Mouse (Mus musculus) mesoderm, embryonic 11.5 days (tissue): Measurements from ENCODE around the gene Gm10220.
"Not testable (repeated sequence)": the region's sequence is repeated elsewhere in the genome, so short reads cannot be mapped to it uniquely, and the experiment has no call there.

Experiments
- DNase-seq: peaks from one replicate; pipeline ENCODE4 v3.0.0-alpha.2; 2012; ENCODE audit warnings: low read depth, low spot score

Gene Gm10220

DNA sequence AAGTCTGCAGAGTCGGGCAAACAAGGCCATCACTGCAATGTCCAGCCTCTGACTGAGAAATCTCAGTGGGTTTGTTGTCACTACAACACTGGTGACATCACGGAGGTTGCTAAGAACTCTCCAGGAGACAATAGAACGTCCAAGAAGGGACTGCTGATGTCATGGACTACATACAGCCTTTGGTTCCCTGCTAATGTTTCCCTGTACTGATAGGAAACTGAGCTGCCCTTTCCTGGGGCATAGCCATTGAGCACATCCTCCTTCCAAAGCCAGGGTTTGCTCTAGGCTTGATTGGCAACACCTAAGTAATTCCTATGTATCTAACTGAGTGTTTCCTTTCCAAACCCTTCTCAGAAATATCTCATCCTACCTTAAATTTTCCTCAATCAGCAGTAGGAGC, at the start of gene Gm10220:
Gene Gm10220 (minus strand): TSS at position 101 of the 400 bp plus-strand sequence.
- not testable (repeated sequence) for DNase-seq

DNA sequence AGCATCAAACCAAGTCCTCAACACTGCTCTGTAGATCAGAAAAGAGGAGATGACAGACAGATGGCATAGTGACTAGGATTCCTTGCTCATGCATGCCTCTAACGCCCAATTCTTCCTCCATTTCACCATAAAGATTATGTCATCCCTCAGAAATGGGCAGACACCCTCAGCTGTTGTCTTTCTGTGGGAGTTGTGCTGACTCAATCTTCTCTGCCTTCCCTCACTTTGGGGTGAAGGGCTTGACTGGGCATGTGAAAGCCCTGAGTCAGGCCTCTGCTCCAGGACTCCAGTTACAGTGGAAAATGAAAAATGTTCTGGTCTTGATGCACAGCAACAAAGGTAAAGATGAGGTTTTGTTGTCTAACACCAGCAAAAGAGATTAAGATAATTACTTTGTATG, 48.6 kb upstream of the Gm10220 start:
- no peak for DNase-seq

DNA sequence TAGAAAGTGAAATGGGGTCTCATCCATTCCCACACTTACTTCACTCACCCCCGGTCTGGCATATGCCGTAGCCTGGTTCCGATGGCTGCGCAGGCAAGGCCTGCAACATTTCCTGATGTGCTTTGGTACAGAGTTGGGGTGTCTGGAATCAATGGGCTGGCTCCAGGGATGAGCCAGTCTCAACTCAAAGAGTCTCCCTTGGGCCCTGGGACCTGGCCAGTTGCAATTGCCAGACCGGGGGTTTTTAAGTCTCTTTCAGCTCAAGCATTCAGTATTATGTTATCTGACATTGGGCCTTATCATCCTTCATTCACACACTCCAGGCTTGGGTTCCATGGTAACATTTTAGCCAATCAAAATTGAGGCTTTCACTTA, 44.6 kb upstream of the Gm10220 start:
- DNase-seq: no peak

DNA sequence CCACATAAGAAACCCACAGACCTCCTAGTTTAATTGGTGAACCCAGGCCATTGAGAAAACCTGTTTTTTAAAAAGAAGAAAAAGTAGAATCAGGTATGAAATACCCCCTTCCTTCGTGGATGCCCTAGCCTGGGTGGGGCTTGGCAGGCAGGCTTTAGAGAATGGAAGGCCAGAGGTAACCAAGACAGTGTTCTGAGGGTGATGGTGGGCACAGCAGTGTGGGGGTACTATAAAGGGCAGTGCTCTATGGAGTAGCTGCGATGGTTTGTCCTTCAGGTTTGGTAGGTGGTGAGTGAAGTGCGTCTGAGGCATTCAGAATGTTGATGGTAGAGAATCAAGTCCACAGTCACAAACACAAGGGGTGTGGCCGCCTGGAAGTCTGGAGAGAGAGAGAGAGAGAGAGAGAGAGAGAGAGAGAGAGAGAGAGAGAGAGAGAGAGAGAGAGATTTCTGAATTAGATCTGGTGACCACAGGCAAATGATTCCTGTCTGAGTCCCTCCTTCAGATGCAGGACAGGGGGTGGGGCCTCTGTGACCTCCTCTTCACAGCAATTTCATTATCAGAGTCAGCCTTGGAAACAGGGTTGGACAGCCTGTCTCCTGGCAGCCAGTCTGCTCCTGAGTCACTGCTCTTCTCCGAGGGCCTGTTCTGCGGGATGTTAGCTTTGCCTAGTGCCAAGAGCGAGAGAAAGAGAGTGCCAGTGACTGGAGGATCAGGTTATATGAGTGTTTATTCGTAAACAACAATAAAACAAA, 44.0 kb upstream of the Gm10220 start:
- no peak for DNase-seq

DNA sequence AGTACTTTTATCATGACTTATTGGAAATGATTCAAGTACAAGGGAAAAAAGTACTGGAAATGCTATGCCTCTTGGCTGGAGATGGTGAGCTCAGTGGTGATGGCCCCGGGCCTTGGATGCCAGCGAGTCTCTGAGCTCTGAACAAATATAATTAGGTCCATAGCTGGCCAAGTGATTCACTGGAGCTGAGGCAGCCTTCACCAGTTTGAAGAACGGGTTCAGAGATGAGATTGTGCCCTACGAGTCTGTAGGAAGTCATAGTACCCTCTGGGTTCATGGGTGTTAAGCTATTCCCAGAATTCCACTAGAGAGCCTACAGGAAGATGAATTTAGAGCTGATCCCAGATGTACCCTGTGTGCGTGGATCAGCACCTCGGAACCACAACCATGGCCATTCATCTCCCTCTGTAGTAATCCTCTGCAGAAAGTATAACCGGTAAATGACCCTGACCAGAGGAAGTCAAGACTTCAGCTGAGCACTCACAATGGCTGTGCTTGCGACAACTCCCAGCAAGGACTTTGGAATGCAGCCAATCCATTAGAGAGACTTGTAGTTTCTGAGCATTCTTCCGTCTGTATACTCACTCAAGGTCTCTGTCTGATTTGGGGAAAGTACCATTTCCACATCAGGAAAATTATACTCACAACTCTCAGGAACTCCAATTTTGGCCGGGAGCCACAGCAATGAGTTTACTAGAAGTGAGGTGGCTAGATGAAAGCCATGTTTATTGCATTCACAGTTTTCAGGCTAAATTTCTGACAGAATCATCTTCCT, 36.4 kb upstream of the Gm10220 start:
- no peak for DNase-seq

DNA sequence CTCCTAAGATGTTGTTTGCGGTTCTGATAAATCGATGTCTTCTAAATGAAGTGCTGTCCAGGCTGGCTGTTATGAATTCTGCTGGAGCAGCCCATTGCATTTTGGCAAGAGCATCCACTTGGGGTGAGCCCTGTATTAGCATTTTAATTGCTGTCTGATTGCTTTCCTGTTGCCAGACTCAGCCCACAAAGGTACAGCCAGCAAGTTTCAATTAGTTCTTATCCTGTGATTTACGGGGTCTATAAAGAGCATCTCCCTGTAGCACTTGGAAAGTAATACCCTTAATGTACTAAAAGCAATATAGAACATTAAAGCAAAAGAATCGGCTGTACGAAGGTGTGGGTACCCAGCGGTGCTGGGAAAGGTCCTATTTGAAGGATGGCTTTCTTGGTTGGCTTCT, 21.7 kb upstream of the Gm10220 start:
- DNase-seq: no peak

DNA sequence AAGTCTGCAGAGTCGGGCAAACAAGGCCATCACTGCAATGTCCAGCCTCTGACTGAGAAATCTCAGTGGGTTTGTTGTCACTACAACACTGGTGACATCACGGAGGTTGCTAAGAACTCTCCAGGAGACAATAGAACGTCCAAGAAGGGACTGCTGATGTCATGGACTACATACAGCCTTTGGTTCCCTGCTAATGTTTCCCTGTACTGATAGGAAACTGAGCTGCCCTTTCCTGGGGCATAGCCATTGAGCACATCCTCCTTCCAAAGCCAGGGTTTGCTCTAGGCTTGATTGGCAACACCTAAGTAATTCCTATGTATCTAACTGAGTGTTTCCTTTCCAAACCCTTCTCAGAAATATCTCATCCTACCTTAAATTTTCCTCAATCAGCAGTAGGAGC, 16.0 kb downstream of the Gm10220 start, which contains the start of gene 5031410I06Rik:
Gene 5031410I06Rik (minus strand): TSS at position 101 of the 400 bp plus-strand sequence.
- DNase-seq: not testable (repeated sequence)

DNA sequence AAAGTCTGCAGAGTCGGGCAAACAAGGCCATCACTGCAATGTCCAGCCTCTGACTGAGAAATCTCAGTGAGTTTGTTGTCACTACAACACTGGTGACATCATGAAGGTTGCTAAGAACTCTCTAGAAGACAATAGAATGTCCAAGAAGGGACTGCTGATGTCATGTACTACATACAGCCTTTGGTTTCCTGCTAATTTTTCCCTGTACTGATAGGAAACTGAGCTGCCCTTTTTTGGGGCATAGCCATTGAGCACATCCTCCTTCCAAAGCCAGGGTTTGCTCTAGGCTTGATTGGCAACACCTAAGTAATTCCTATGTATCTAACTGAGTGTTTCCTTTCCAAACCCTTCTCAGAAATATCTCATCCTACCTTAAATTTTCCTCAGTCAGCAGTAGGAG, 32.0 kb downstream of the Gm10220 start, which contains the start of gene Gm10471:
Gene Gm10471 (minus strand): TSS at position 101 of the 400 bp plus-strand sequence.
- not testable (repeated sequence) for DNase-seq

DNA sequence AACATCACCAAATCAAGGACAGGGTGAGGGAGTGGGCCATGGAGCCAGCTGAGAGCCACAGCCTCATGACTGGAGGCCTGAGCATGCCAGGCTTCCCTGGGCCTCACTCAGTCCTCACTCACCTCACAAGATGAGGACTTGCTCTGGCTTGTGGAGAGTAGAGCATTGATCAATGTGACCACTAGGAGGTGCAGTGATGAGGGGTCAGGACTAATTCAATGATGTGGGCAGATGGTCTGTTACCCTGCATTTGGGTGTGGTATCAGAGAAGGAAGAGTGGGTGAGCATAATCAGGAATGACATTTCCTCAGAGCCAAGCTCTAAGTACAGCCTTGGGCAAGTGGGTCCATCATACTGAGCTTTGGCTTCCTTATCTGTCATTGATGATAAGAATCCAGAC, 42.2 kb downstream of the Gm10220 start:
- DNase-seq: peak; percentile 2

DNA sequence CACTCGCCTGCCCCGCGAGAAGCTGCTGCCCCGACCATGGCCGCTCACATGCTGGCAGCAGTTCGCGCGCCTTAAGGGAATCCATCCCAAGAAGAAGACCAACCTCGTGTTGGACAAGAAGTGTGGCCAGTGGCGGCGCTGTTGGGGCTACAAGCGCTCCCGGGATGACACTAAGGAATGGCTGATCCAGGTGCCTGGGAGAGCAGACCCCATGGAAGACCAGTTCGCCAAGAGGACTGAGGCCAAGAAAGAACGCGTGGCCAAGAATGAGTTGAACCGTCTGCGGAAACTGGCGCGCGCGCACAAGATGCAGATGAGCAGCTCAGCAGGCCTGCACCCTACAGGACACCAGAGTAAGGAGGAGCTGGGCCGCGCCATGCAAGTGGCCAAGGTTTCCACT, 50.5 kb downstream of the Gm10220 start:
- DNase-seq: no peak
